Mouse (Mus musculus) cerebellum, adult 11-12 months (tissue): Measurements from ENCODE around the gene Otor.

Experiments
- DNase-seq: peaks from one replicate; pipeline ENCODE4 v3.0.0; 2022

The Otor gene

GRCm38 (mm10) chr2:143078198-143078851, at the start of gene Otor:
TSS of gene Otor (plus strand) at chr2:143078473.
- DNase-seq = no peak

GRCm38 (mm10) chr2:143031283-143031682, 47.0 kb upstream of the Otor start:
- DNase-seq = no peak

GRCm38 (mm10) chr2:143032378-143033255, 45.7 kb upstream of the Otor start:
- DNase-seq = no peak

- DNase-seq = no peak
Measured at GRCm38 (mm10) chr2:143034350-143035085, 43.8 kb upstream of the Otor start.

- DNase-seq = no peak
Measured at GRCm38 (mm10) chr2:143035086-143035593, 43.1 kb upstream of the Otor start.

- no peak for DNase-seq
Measured at GRCm38 (mm10) chr2:143041596-143041995, 36.7 kb upstream of the Otor start.

GRCm38 (mm10) chr2:143055251-143055650, 23.0 kb upstream of the Otor start:
- no peak for DNase-seq

- no peak for DNase-seq
Measured at GRCm38 (mm10) chr2:143056736-143057135, 21.5 kb upstream of the Otor start.

GRCm38 (mm10) chr2:143062432-143062811, 15.9 kb upstream of the Otor start:
- DNase-seq = no peak

GRCm38 (mm10) chr2:143062812-143063792, 15.2 kb upstream of the Otor start, which contains the start of gene Snrpb2:
TSS of gene Snrpb2 (plus strand) at chr2:143063039.
- DNase-seq = peak; percentile 83

- no peak for DNase-seq
Measured at GRCm38 (mm10) chr2:143065914-143066313, 12.4 kb upstream of the Otor start.

- DNase-seq = no peak
Measured at GRCm38 (mm10) chr2:143081693-143082092, 3.4 kb downstream of the Otor start.

- DNase-seq = no peak
Measured at GRCm38 (mm10) chr2:143084852-143085397, 6.7 kb downstream of the Otor start.

- DNase-seq = no peak
Measured at GRCm38 (mm10) chr2:143089866-143090265, 11.6 kb downstream of the Otor start.

- no peak for DNase-seq
Measured at GRCm38 (mm10) chr2:143093726-143094125, 15.5 kb downstream of the Otor start.

- DNase-seq = no peak
Measured at GRCm38 (mm10) chr2:143094761-143095160, 16.5 kb downstream of the Otor start.

- DNase-seq = no peak
Measured at GRCm38 (mm10) chr2:143097170-143097569, 18.9 kb downstream of the Otor start.

GRCm38 (mm10) chr2:143113859-143114258, 35.6 kb downstream of the Otor start:
- no peak for DNase-seq

GRCm38 (mm10) chr2:143114716-143115115, 36.4 kb downstream of the Otor start:
- DNase-seq = peak; percentile 52

- peak; percentile 23 for DNase-seq
Measured at GRCm38 (mm10) chr2:143117453-143117852, 39.2 kb downstream of the Otor start.

GRCm38 (mm10) chr2:143118221-143118620, 39.9 kb downstream of the Otor start:
- no peak for DNase-seq
